Mouse (Mus musculus) bone marrow macrophage, adult 2 months (primary cell): Measurements from ENCODE around the gene Fam171a2. TPM values are rescaled to one million over a fixed set of nuclear protein-coding genes. Genes with fewer than 3 reads are reported as not detected.
"Not testable (repeated sequence)": the region's sequence is repeated elsewhere in the genome, so short reads cannot be mapped to it uniquely, and the experiment has no call there.

ENCODE experiments used
- H3K27ac ChIP-seq: 2 replicates; pipeline ENCODE4 v1.5.1; 2012; ENCODE audit warnings: low read depth, low read length; ENCODE audit not compliant: insufficient read depth
- H3K4me1 ChIP-seq: 2 replicates; pipeline ENCODE4 v1.6.1; 2012; ENCODE audit warnings: low read length; ENCODE audit not compliant: control insufficient read depth, insufficient read depth
- H3K4me3 ChIP-seq: 2 replicates; pipeline ENCODE4 v1.5.1; 2012; ENCODE audit warnings: mild to moderate bottlenecking, low read length, moderate library complexity; ENCODE audit not compliant: insufficient read depth
- CTCF ChIP-seq: IDR thresholded peaks from 2 replicates; pipeline ENCODE4 v1.5.1; 2012; ENCODE audit warnings: low read depth, mild to moderate bottlenecking, low read length, moderate library complexity
- POLR2A ChIP-seq: IDR thresholded peaks from 2 replicates; pipeline ENCODE4 v1.6.1; 2012; ENCODE audit warnings: mild to moderate bottlenecking, low read depth, low read length, borderline replicate concordance
- polyA plus RNA-seq: library from polyadenylated mRNA; stranded (reverse); fragments of >200 nt; gene quantifications from 2 replicates; pipeline ENCODE4 v1.2.4, GENCODE M21; 2012; ENCODE audit not compliant: missing spikeins, insufficient read depth, insufficient read length

The Fam171a2 gene
- polyA plus RNA-seq, 1 experiment = not detected

- no peak overlapping the region for H3K27ac ChIP-seq
- TF ChIP-seq POLR2A (no peak), CTCF (no peak)
- H3K4me1 ChIP-seq = peaks cover 8% of the 10 kb centered on the region
- peak overlapping the region; percentile 26 for H3K4me3 ChIP-seq
These were observed 53.6 kb downstream of the Fam171a2 start for GRCm38 (mm10) chr11:102393719-102394420.

- TF ChIP-seq POLR2A = no peak
- TF ChIP-seq CTCF = no peak
- H3K4me1 ChIP-seq = peaks cover 8% of the 10 kb centered on the region
- H3K27ac ChIP-seq = no peak within 1 kb of the TSS
- H3K4me3 ChIP-seq = peak within 1 kb of the TSS; percentile 26
These were observed 54.2 kb downstream of the Fam171a2 start, which contains the start of gene Rundc3a for GRCm38 (mm10) chr11:102393238-102393634. Gene Rundc3a, plus strand, starts transcription at chr11:102393403.

DNA sequence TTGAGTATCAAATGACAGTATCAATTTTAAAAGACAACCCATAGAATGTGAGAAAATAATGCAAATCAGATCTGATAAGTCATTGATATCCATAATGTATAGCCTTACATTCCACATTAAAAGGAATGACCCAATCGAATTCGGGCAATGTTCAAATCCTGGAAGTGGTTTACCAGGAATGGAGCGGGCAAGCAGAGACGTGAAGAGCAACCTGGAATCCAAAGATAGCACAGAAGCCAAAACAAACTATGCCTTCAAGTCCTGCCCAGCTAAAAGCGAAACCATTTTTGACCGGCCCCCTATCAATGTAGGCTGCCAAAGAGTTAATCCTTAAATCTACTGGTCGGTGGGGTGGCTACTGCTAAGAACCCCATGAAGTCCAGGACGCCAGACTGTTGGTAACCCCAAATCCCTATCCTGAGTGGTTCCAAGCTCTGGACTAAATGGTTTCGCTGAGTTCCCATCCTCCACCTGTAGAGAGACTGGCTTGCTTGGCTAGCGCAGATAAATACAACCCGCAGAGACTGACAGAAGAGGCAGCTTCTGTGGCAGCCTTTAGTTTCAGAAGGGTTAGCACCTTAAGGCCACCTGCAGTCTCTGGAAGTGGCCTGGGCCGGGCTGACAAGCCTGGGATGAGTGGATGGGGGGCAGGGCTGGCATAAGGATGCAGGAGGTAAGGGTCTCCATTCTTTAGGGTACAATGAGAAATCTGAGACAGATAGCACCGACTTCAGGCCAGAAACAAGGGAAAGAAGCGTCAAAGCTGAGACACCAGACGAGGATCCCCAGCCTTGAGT is 54.8 kb downstream of the Fam171a2 start:
- Histone ChIP-seq H3K4me3 (no peak overlapping the region), H3K4me1 (peaks cover 8% of the 10 kb centered on the region), H3K27ac (no peak overlapping the region)
- TF ChIP-seq POLR2A (no peak), CTCF (no peak)

DNA sequence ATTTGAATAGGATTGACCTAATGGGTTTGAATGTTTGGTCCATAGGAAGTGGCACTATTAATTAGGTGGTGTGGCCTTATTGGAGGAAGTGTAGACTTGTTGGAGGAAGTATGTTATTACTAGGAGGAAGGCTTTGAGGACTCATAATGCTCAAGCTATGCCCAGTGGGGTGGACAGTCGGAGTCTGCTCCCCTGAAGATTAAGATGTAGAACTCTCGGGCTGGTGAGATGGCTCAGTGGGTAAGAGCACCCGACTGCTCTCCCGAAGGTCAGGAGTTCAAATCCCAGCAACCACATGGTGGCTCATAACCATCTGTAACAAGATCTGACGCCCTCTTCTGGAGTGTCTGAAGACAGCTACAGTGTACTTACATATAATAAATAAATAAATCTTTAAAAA is 58.0 kb downstream of the Fam171a2 start:
- H3K4me3 ChIP-seq, H3K27ac ChIP-seq, H3K4me1 ChIP-seq: not testable (repeated sequence)

Other genes with a start within 250 kb of the Fam171a2 start
- gene Hdac5, start 217.5 kb downstream of the Fam171a2 start, polyA plus RNA-seq = 96.3 and 116 TPM in 2 replicates
- 6.3 and 7.2 TPM in 2 replicates for gene BC030867, start 198.8 kb downstream of the Fam171a2 start, polyA plus RNA-seq
- not detected in 2 replicates for gene Asb16, start 178.9 kb downstream of the Fam171a2 start, polyA plus RNA-seq
- 50.6 and 62.2 TPM in 2 replicates for gene Tmub2, start 162.8 kb downstream of the Fam171a2 start, polyA plus RNA-seq
- gene Atxn7l3, start 151.1 kb downstream of the Fam171a2 start, polyA plus RNA-seq = 32.9 and 39.8 TPM in 2 replicates
- gene Ubtf, start 127.9 kb downstream of the Fam171a2 start, polyA plus RNA-seq = 59.0 and 59.7 TPM in 2 replicates
- not detected in 2 replicates for gene Slc4a1, start 81.5 kb downstream of the Fam171a2 start, polyA plus RNA-seq
- gene Rundc3a, start 54.3 kb downstream of the Fam171a2 start, polyA plus RNA-seq = not detected in 2 replicates
- gene Slc25a39, start 39.7 kb downstream of the Fam171a2 start, polyA plus RNA-seq = 133 and 173 TPM in 2 replicates
- 1,924 and 2,101 TPM in 2 replicates for gene Grn, start 17.4 kb downstream of the Fam171a2 start, polyA plus RNA-seq
- gene Itga2b, start 22.4 kb upstream of the Fam171a2 start, polyA plus RNA-seq = 2.3 and 2.5 TPM in 2 replicates
- 26.8 and 28.4 TPM in 2 replicates for gene Gpatch8, start 108.7 kb upstream of the Fam171a2 start, polyA plus RNA-seq
- not detected in 2 replicates for gene Gm11627, start 131.8 kb upstream of the Fam171a2 start, polyA plus RNA-seq
- gene Fzd2, start 156.7 kb upstream of the Fam171a2 start, polyA plus RNA-seq = 0.21 TPM in 1 of 2 replicates, not detected in the other
- gene Meioc, start 216.0 kb upstream of the Fam171a2 start, polyA plus RNA-seq = not detected in 2 replicates